Mouse (Mus musculus): ENCODE measurements around the gene Twf2.
"Not testable (repeated sequence)": the region's sequence is repeated elsewhere in the genome, so short reads cannot be mapped to it uniquely, and the experiment has no call there.

Gene Twf2

GRCm38 (mm10) chr9:106202819-106203636 lies at the start of gene Twf2:
Twf2 (plus strand) TSS chr9:106203108.
- DNase-seq (ENCODE audit: low spot score in 2 of 2) = peak; percentile 80 to 83

- no peak for DNase-seq (ENCODE audit: low spot score in 2 of 2)
These were observed 48.8 kb upstream of the Twf2 start for GRCm38 (mm10) chr9:106154106-106154505.

GRCm38 (mm10) chr9:106156419-106156818 lies 46.5 kb upstream of the Twf2 start:
- no peak for DNase-seq (ENCODE audit: low spot score in 2 of 2)

GRCm38 (mm10) chr9:106156921-106157622 lies 45.8 kb upstream of the Twf2 start:
- no peak for DNase-seq (ENCODE audit: low spot score in 2 of 2)

- DNase-seq (ENCODE audit: low spot score in 2 of 2) = no peak
These were observed 45.3 kb upstream of the Twf2 start for GRCm38 (mm10) chr9:106157623-106157925.

- no peak for DNase-seq (ENCODE audit: low spot score in 2 of 2)
These were observed 44.8 kb upstream of the Twf2 start, which contains the start of gene Glyctk for GRCm38 (mm10) chr9:106158037-106158491. Glyctk (minus strand) TSS chr9:106158138.

GRCm38 (mm10) chr9:106159237-106159636 lies 43.7 kb upstream of the Twf2 start:
- no peak for DNase-seq (ENCODE audit: low spot score in 2 of 2)

GRCm38 (mm10) chr9:106159784-106160301 lies 43.1 kb upstream of the Twf2 start:
- peak; percentile 90 to 91 for DNase-seq (ENCODE audit: low spot score in 2 of 2)

GRCm38 (mm10) chr9:106160426-106160825 lies 42.5 kb upstream of the Twf2 start:
- no peak for DNase-seq (ENCODE audit: low spot score in 2 of 2)

- DNase-seq (ENCODE audit: low spot score in 2 of 2) = no peak
These were observed 36.2 kb upstream of the Twf2 start for GRCm38 (mm10) chr9:106166709-106167108.

- no peak for DNase-seq (ENCODE audit: low spot score in 2 of 2)
These were observed 35.7 kb upstream of the Twf2 start for GRCm38 (mm10) chr9:106167241-106167640.

GRCm38 (mm10) chr9:106167703-106168102 lies 35.2 kb upstream of the Twf2 start:
- no peak for DNase-seq (ENCODE audit: low spot score in 2 of 2)

- not testable (repeated sequence) for DNase-seq (ENCODE audit: low spot score in 2 of 2)
These were observed 33.9 kb upstream of the Twf2 start for GRCm38 (mm10) chr9:106169006-106169405.

GRCm38 (mm10) chr9:106169917-106170316 lies 33.0 kb upstream of the Twf2 start:
- no peak for DNase-seq (ENCODE audit: low spot score in 2 of 2)

- peak; percentile 82 to 84 for DNase-seq (ENCODE audit: low spot score in 2 of 2)
These were observed 32.2 kb upstream of the Twf2 start, which contains the start of gene Wdr82 for GRCm38 (mm10) chr9:106170556-106171345. Wdr82 (plus strand) TSS chr9:106170928.

- DNase-seq (ENCODE audit: low spot score in 2 of 2) = peak in 1 of 2 experiments; percentile 34
These were observed 31.4 kb upstream of the Twf2 start for GRCm38 (mm10) chr9:106171346-106172158.

- DNase-seq (ENCODE audit: low spot score in 2 of 2) = no peak
These were observed 30.4 kb upstream of the Twf2 start for GRCm38 (mm10) chr9:106172527-106172926.

- DNase-seq (ENCODE audit: low spot score in 2 of 2) = no peak
These were observed 29.5 kb upstream of the Twf2 start for GRCm38 (mm10) chr9:106173363-106173762.

GRCm38 (mm10) chr9:106175552-106176200 lies 27.2 kb upstream of the Twf2 start:
- no peak for DNase-seq (ENCODE audit: low spot score in 2 of 2)

GRCm38 (mm10) chr9:106176769-106177168 lies 26.1 kb upstream of the Twf2 start:
- DNase-seq (ENCODE audit: low spot score in 2 of 2) = no peak

Measured in right cerebral cortex, postnatal 36 days (tissue).